ENCODE assay signal across 18 mouse cellular contexts in genomic region chr7:75424121-75424520, GRCm38 (mm10).
"Had no signal": no experiment of that assay in that cellular context is flagged by ENCODE, and none has a peak within 500 bp of the region (broad histone marks: within the 10 kb centered on the region; RNA-seq: fewer than 3 reads in every experiment).

No protein-coding gene starts in this region.

- H3K4me1 ChIP-seq: lung, embryonic 15.5 days; midbrain, embryonic 13.5 days; midbrain, embryonic 15.5 days; neural tube, embryonic 12.5 days had no signal

- H3K27me3 ChIP-seq: lung, embryonic 15.5 days; midbrain, embryonic 13.5 days; midbrain, embryonic 15.5 days; neural tube, embryonic 12.5 days had no signal

- H3K27ac ChIP-seq: lung, embryonic 15.5 days; macrophage; midbrain, embryonic 13.5 days; midbrain, embryonic 15.5 days; neural tube, embryonic 12.5 days had no signal

- H3K9ac ChIP-seq: liver, postnatal 0 days; lung, embryonic 15.5 days; midbrain, embryonic 13.5 days; midbrain, embryonic 15.5 days; neural tube, embryonic 12.5 days had no signal

- H3K9me3 ChIP-seq: lung, embryonic 15.5 days; megakaryocyte, embryonic 14.5 days; midbrain, embryonic 13.5 days; midbrain, embryonic 15.5 days; neural tube, embryonic 12.5 days had no signal

- H3K4me3 ChIP-seq: lung, embryonic 15.5 days; megakaryocyte, embryonic 14.5 days; midbrain, embryonic 13.5 days; midbrain, embryonic 15.5 days; neural tube, embryonic 12.5 days had no signal

- ATAC-seq: liver, postnatal 0 days; lung, postnatal 0 days; midbrain, embryonic 13.5 days; midbrain, embryonic 15.5 days had no signal

- DNase-seq: liver, postnatal 0 days; lung, adult 2 months; lung, postnatal 14 days; lung, postnatal 36 days; right cerebral cortex, postnatal 14 days; right cerebral cortex, postnatal 4 days; spleen, adult 18-20 months; thymus, adult 18-20 months; thymus, postnatal 14 days; thymus, postnatal 4 days had no signal

- H3K4me2 ChIP-seq: lung, embryonic 15.5 days; midbrain, embryonic 11.5 days; midbrain, embryonic 13.5 days; midbrain, embryonic 15.5 days; neural tube, embryonic 12.5 days had no signal

- H3K36me3 ChIP-seq: lung, embryonic 15.5 days; midbrain, embryonic 13.5 days; midbrain, embryonic 15.5 days; neural tube, embryonic 12.5 days had no signal
